Mouse (Mus musculus): ENCODE results near the gene 1810030O07Rik. TPM values are rescaled to one million over a fixed set of nuclear protein-coding genes. Genes with fewer than 3 reads are reported as not detected.
"Not testable (repeated sequence)": the region's sequence is repeated elsewhere in the genome, so short reads cannot be mapped to it uniquely, and the experiment has no call there.

1810030O07Rik gene
- total RNA-seq (2017) = 30.7 and 34.4 TPM in 2 replicates

- ATAC-seq (replicated peaks; ENCODE audit: low read depth, poor library complexity, severe bottlenecking) = peak; percentile 99
Observed at GRCm38 (mm10) chrX:12673054-12673775, at the start of gene 1810030O07Rik. TSS of gene 1810030O07Rik (minus strand) at chrX:12673668.

GRCm38 (mm10) chrX:12716036-12716435, 42.6 kb upstream of the 1810030O07Rik start:
- ATAC-seq (replicated peaks; ENCODE audit: low read depth, poor library complexity, severe bottlenecking) = no peak

DNA sequence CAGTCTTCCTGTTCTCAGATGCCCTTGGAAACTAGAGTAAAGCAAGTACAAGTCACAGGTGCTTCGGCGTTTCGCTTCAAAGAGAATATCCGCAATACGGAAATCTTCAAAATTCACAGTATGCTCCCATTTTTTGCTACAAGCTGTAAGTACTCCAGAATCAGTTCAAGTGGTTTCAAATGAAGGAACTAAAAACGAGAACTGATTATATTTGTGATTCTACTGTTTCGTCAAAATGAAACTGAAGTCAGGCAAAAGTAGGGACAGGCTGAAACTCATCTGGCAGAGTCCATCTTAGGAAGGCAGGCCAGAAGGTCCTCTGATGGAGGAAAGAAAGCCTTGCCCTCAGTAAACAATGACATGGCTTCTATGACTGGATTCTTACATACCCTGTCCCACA, 40.3 kb upstream of the 1810030O07Rik start:
- ATAC-seq (replicated peaks; ENCODE audit: low read depth, poor library complexity, severe bottlenecking) = no peak

- ATAC-seq (replicated peaks; ENCODE audit: low read depth, poor library complexity, severe bottlenecking) = no peak
Observed at GRCm38 (mm10) chrX:12686910-12687309, 13.4 kb upstream of the 1810030O07Rik start.

DNA sequence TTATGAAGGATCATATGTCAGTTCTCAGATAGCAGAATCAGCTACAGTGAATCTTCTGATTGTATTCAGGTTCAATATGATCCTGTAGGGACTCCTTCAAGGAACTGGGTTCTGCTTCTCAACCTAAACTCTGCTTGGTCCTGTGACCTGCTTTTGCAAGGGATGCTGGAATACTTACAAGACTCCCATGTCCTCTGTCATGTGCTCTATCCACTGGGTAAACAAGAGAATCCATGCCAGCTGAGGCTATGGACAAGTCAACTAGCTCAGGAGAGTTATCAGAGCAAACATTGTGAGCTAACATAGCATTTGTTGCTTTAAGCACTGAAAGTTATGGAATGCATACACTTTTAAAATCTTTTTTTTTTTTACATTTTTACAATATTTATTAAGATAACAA, 12.6 kb upstream of the 1810030O07Rik start:
- no peak for ATAC-seq (replicated peaks; ENCODE audit: low read depth, poor library complexity, severe bottlenecking)

GRCm38 (mm10) chrX:12677396-12677795, 3.9 kb upstream of the 1810030O07Rik start:
- no peak for ATAC-seq (replicated peaks; ENCODE audit: low read depth, poor library complexity, severe bottlenecking)

- no peak for ATAC-seq (replicated peaks; ENCODE audit: low read depth, poor library complexity, severe bottlenecking)
Observed at GRCm38 (mm10) chrX:12653879-12654278, 19.6 kb downstream of the 1810030O07Rik start.

DNA sequence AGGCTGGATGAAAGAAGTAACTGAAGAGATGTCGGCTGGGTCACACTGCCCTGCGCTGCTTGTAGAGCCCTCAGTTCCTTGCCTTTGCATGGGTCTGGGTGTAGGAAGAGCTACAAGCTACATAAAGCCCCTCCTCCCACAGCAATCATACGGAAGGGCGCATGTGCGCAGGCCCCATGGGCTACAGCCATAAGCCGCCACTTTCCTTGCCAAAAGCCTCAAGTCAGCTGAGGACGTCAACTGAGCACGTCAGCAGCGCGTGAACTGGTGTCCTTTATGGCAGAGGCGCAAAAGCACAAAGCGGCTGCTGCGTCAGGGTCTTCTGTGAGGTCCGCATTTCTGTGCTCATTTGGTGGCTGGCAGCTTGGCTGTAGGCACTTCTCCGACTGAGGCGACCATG, 21.6 kb downstream of the 1810030O07Rik start:
- no peak for ATAC-seq (replicated peaks; ENCODE audit: low read depth, poor library complexity, severe bottlenecking)

DNA sequence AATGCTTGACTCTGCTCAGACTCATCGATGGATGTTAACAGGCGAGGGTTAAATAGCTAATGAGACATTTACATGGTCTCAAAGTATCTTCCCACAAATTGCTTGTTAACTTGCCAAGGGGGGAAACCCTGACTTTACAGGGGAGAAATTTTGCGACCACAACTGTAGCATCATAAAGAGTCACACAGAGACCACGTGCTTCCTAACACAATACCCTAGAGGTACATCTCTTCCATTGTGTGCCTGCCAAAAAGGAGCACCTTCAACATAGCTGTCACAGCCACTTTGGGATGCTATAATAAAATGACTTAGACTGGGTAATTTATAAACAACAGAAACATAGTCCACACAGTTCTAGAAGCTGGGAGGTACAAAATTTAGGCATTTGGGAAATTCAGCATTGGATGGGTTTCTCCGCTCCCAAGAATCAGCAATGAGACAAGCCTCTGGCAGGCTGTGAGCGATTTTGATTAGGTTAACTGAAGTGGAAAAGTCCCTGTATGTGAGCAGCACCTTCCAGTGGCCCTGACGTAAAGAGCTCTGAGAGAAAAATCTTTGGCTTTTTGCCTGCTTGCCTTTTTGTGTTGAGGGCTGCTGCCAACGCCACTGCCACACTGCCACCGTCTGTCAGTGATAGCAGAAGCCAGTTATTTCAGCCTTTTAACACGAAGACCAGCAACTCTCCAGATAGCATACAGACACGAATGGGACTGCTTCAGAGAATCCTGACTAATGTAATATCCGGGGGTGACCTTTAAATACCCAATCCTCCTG, 27.8 kb downstream of the 1810030O07Rik start:
- no peak for ATAC-seq (replicated peaks; ENCODE audit: low read depth, poor library complexity, severe bottlenecking)

GRCm38 (mm10) chrX:12644976-12645375, 28.5 kb downstream of the 1810030O07Rik start:
- no peak for ATAC-seq (replicated peaks; ENCODE audit: low read depth, poor library complexity, severe bottlenecking)

DNA sequence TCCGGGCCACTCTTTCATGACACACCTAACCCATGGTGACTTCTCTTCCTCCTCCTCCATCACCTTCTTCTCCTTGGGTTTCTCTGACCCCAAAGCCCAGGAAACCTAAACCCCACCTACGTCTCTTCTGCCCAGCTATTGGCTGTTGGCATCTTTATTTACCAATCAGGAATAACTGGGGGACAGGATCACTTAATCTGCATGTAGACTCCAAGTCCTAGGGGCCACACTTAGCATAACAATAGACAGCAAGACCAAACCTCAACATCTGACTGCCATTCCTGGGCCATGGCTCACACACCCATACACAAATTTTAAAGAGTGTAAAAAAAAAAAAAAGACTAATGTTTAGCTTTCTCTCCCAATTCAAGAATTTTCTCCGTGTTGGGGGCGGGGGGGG, 48.3 kb downstream of the 1810030O07Rik start:
- ATAC-seq (replicated peaks; ENCODE audit: low read depth, poor library complexity, severe bottlenecking) = no peak

GRCm38 (mm10) chrX:12612360-12612759, 61.1 kb downstream of the 1810030O07Rik start:
- not testable (repeated sequence) for ATAC-seq (replicated peaks; ENCODE audit: low read depth, poor library complexity, severe bottlenecking)

GRCm38 (mm10) chrX:12611211-12611610, 62.3 kb downstream of the 1810030O07Rik start:
- no peak for ATAC-seq (replicated peaks; ENCODE audit: low read depth, poor library complexity, severe bottlenecking)

DNA sequence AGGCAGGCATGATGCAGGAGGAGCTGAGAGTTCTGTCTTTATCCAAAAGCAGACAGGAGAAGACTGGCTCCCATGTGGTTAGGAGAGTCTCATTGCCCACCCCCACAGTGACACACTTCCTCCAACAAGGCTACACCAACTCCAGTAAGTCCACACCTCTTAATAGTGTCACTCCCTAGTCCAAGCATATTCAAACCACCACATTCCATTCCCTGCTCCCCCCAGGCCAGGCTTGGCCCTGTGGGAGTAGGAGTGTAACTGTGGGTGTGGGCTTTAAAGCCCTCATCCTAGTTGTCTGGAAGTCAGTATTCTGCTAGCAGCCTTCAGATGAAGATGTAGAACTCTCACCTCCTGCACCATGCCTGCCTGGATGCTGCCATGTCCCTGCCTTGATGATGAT, 62.9 kb downstream of the 1810030O07Rik start:
- ATAC-seq (replicated peaks; ENCODE audit: low read depth, poor library complexity, severe bottlenecking) = not testable (repeated sequence)

Other genes with a start within 250 kb of the 1810030O07Rik start
- gene Atp6ap2, start 85.9 kb downstream of the 1810030O07Rik start, total RNA-seq (2017) = 68.8 and 72.1 TPM in 2 replicates
- 29.1 and 33.8 TPM in 2 replicates for gene Med14, start 88.4 kb upstream of the 1810030O07Rik start, total RNA-seq (2017)